Mouse (Mus musculus) intestine, embryonic 14.5 days (tissue): ENCODE results near the gene Efcc1. TPM values are rescaled to one million over a fixed set of nuclear protein-coding genes. Genes with fewer than 3 reads are reported as not detected.

Source experiments
- ATAC-seq: fragments of 200-750 bp; cut with Nextera tagmentation; replicated peaks from 2 replicates; pipeline ENCODE4 v1.8.0; 2017; ENCODE audit warnings: low read depth, moderate number of reproducible peaks, moderate TSS enrichment, moderate library complexity; ENCODE audit not compliant: low FRiP score, low TSS enrichment
- DNase-seq: peaks from one replicate; pipeline ENCODE4 v3.0.0-alpha.2; 2018; ENCODE audit warnings: low spot score
- H3K27ac ChIP-seq: fragments of 300-500 bp; sonication (generic); 2 replicates; pipeline ENCODE4 v1.5.1; 2014; ENCODE audit warnings: low read depth, mild to moderate bottlenecking, control low read depth
- H3K27me3 ChIP-seq: fragments of 300-500 bp; sonication (generic); replicated peaks from 2 replicates; pipeline ENCODE4 v1.6.1; 2014; ENCODE audit warnings: low read length, control low read depth; ENCODE audit not compliant: control insufficient read depth, insufficient read depth
- H3K36me3 ChIP-seq: fragments of 300-500 bp; sonication (generic); 2 replicates; pipeline ENCODE4 v1.6.1; 2014; ENCODE audit warnings: low read length, control low read depth; ENCODE audit not compliant: control insufficient read depth, insufficient read depth
- H3K4me1 ChIP-seq: fragments of 300-500 bp; sonication (generic); replicated peaks from 2 replicates; pipeline ENCODE4 v1.6.1; 2014; ENCODE audit warnings: low read length, control low read depth, mixed read lengths; ENCODE audit not compliant: control insufficient read depth, insufficient read depth
- H3K4me2 ChIP-seq: fragments of 300-500 bp; sonication (generic); 2 replicates; pipeline ENCODE4 v1.6.1; 2014; ENCODE audit warnings: low read length
- H3K4me3 ChIP-seq: fragments of 300-500 bp; sonication (generic); 2 replicates; pipeline ENCODE4 v1.5.1; 2014; ENCODE audit warnings: low read depth, low read length, control low read depth, mixed read lengths
- H3K9ac ChIP-seq: fragments of 300-500 bp; sonication (generic); 2 replicates; pipeline ENCODE4 v1.6.1; 2014; ENCODE audit warnings: mild to moderate bottlenecking, low read length
- H3K9me3 ChIP-seq: fragments of 300-500 bp; sonication (generic); 2 replicates; pipeline ENCODE4 v1.6.1; 2016; ENCODE audit warnings: low read length, control low read depth; ENCODE audit not compliant: control insufficient read depth
- WGBS: fragments of 180-500 bp; shearing (Covaris S2); extraction: QIAGEN DNeasy Blood & Tissue Kit; methylation state at CpG from one replicate; pipeline ENCODE4 v1.1.7; 2014; 5-methylcytosine and 5-hydroxymethylcytosine counted together
- polyA plus RNA-seq: library from polyadenylated mRNA; unstranded; fragments of >200 nt; fragmentation: Nextera tagmentation; extraction: Ambion mirVana; gene quantifications from 2 replicates; pipeline ENCODE4 v1.2.1, GENCODE M21; 2014

Gene Efcc1
- polyA plus RNA-seq, 1 experiment from 2014 or later = 1.4 TPM

GRCm38 (mm10) chr6:87739898-87740297 is 9.2 kb downstream of the Efcc1 start:
- Histone ChIP-seq H3K27ac (no peak overlapping the region), H3K4me2 (no peak overlapping the region), H3K9me3 (no peaks in the 10 kb centered on the region), H3K4me3 (no peak overlapping the region), H3K27me3 (no peaks in the 10 kb centered on the region), H3K9ac (no peak overlapping the region), H3K36me3 (no peaks in the 10 kb centered on the region), H3K4me1 (no peaks in the 10 kb centered on the region)
- WGBS = 25% methylated on average over 6 of the region's 6 CpGs
- ATAC-seq (no peak), DNase-seq (no peak)

GRCm38 (mm10) chr6:87740496-87740895 is 9.8 kb downstream of the Efcc1 start:
- Histone ChIP-seq H3K4me1 (no peaks in the 10 kb centered on the region), H3K9me3 (no peaks in the 10 kb centered on the region), H3K36me3 (no peaks in the 10 kb centered on the region), H3K27me3 (no peaks in the 10 kb centered on the region), H3K27ac (no peak overlapping the region), H3K4me2 (no peak overlapping the region), H3K9ac (no peak overlapping the region), H3K4me3 (no peak overlapping the region)
- ATAC-seq (no peak), DNase-seq (no peak)

- Histone ChIP-seq H3K4me1 (no peaks in the 10 kb centered on the region), H3K9me3 (no peaks in the 10 kb centered on the region), H3K27ac (no peak overlapping the region), H3K36me3 (no peaks in the 10 kb centered on the region), H3K4me3 (no peak overlapping the region), H3K4me2 (no peak overlapping the region), H3K9ac (no peak overlapping the region), H3K27me3 (no peaks in the 10 kb centered on the region)
- 84% methylated on average over 8 of the region's 8 CpGs for WGBS
- ATAC-seq = no peak
- no peak for DNase-seq
Observed at GRCm38 (mm10) chr6:87741978-87742377, 11.3 kb downstream of the Efcc1 start.

- WGBS = 75% methylated on average over 5 of the region's 5 CpGs
- Histone ChIP-seq H3K4me1 (no peaks in the 10 kb centered on the region), H3K4me3 (no peak overlapping the region), H3K36me3 (no peaks in the 10 kb centered on the region), H3K27me3 (no peaks in the 10 kb centered on the region), H3K9me3 (no peaks in the 10 kb centered on the region), H3K27ac (no peak overlapping the region), H3K4me2 (no peak overlapping the region), H3K9ac (no peak overlapping the region)
- ATAC-seq (no peak), DNase-seq (no peak)
Observed at GRCm38 (mm10) chr6:87742804-87743203, 12.1 kb downstream of the Efcc1 start.

GRCm38 (mm10) chr6:87743281-87743680 is 12.6 kb downstream of the Efcc1 start:
- H3K36me3 ChIP-seq = no peaks in the 10 kb centered on the region
- WGBS = 74% methylated on average over 5 of the region's 5 CpGs
- ATAC-seq = no peak
- H3K27me3 ChIP-seq = no peaks in the 10 kb centered on the region
- H3K4me3 ChIP-seq = no peak overlapping the region
- no peak for DNase-seq
- no peaks in the 10 kb centered on the region for H3K4me1 ChIP-seq
- no peaks in the 10 kb centered on the region for H3K9me3 ChIP-seq
- H3K27ac ChIP-seq = no peak overlapping the region
- no peak overlapping the region for H3K9ac ChIP-seq
- no peak overlapping the region for H3K4me2 ChIP-seq

- Histone ChIP-seq H3K27me3 (no peaks in the 10 kb centered on the region), H3K27ac (no peak overlapping the region), H3K9me3 (no peaks in the 10 kb centered on the region), H3K4me2 (no peak overlapping the region), H3K36me3 (no peaks in the 10 kb centered on the region), H3K4me3 (no peak overlapping the region), H3K9ac (no peak overlapping the region), H3K4me1 (no peaks in the 10 kb centered on the region)
- ATAC-seq (no peak), DNase-seq (no peak)
- WGBS = 92% methylated on average over 3 of the region's 3 CpGs
Observed at GRCm38 (mm10) chr6:87744632-87745031, 14.0 kb downstream of the Efcc1 start.

- no peaks in the 10 kb centered on the region for H3K9me3 ChIP-seq
- H3K4me3 ChIP-seq = no peak overlapping the region
- H3K9ac ChIP-seq = no peak overlapping the region
- no peaks in the 10 kb centered on the region for H3K27me3 ChIP-seq
- DNase-seq = no peak
- H3K4me2 ChIP-seq = no peak overlapping the region
- no peaks in the 10 kb centered on the region for H3K4me1 ChIP-seq
- no peak overlapping the region for H3K27ac ChIP-seq
- no peak for ATAC-seq
- 45% methylated on average over 1 of the region's 1 CpGs for WGBS
- H3K36me3 ChIP-seq = no peaks in the 10 kb centered on the region
Observed at GRCm38 (mm10) chr6:87745301-87745700, 14.6 kb downstream of the Efcc1 start.

GRCm38 (mm10) chr6:87746059-87746458 is 15.4 kb downstream of the Efcc1 start:
- H3K4me3 ChIP-seq = no peak overlapping the region
- 51% methylated on average over 3 of the region's 3 CpGs for WGBS

GRCm38 (mm10) chr6:87746849-87747248 is 16.2 kb downstream of the Efcc1 start:
- Histone ChIP-seq H3K4me1 (no peaks in the 10 kb centered on the region), H3K27me3 (no peaks in the 10 kb centered on the region), H3K9ac (no peak overlapping the region), H3K4me3 (no peak overlapping the region), H3K4me2 (no peak overlapping the region), H3K27ac (peak overlapping the region; percentile 30; the same call in 1 of the 2 replicates), H3K36me3 (no peaks in the 10 kb centered on the region), H3K9me3 (no peaks in the 10 kb centered on the region)
- 63% methylated on average over 2 of the region's 2 CpGs for WGBS
- ATAC-seq (no peak), DNase-seq (no peak)

More at GRCm38 (mm10) chr6:87746059-87746458, 15.4 kb downstream of the Efcc1 start:
- ATAC-seq = no peak
- no peak overlapping the region for H3K4me2 ChIP-seq
- H3K36me3 ChIP-seq = no peaks in the 10 kb centered on the region
- no peaks in the 10 kb centered on the region for H3K27me3 ChIP-seq
- DNase-seq = no peak
- H3K27ac ChIP-seq = no peak overlapping the region
- H3K9ac ChIP-seq = no peak overlapping the region
- no peaks in the 10 kb centered on the region for H3K4me1 ChIP-seq
- H3K9me3 ChIP-seq = no peaks in the 10 kb centered on the region
